Mouse (Mus musculus) frontal cortex, adult 2 months (tissue): ENCODE results near the gene Fam76a. TPM values are rescaled to one million over a fixed set of nuclear protein-coding genes. Genes with fewer than 3 reads are reported as not detected.
A peak's percentile ranks its signal among the peaks of the same experiment; 100 is the strongest.

Experiments used
- DNase-seq, 2 experiments: peaks; one replicate each; pipeline ENCODE4 v3.0.0; 2022; ENCODE audit warnings: low spot score in 1 of 2; ENCODE audit errors: extremely low spot score in 1 of 2
- polyA plus RNA-seq: library from polyadenylated mRNA; depleted of rRNA; stranded (reverse); fragments of >200 nt; gene quantifications from 2 replicates; pipeline ENCODE4 v1.2.3, GENCODE M21; 2012; rRNA removed

Gene Fam76a
- polyA plus RNA-seq, 1 experiment: 38.7 TPM

GRCm38 (mm10) chr4:132898197-132898596, 24.2 kb downstream of the Fam76a start:
- no peak for DNase-seq

DNA sequence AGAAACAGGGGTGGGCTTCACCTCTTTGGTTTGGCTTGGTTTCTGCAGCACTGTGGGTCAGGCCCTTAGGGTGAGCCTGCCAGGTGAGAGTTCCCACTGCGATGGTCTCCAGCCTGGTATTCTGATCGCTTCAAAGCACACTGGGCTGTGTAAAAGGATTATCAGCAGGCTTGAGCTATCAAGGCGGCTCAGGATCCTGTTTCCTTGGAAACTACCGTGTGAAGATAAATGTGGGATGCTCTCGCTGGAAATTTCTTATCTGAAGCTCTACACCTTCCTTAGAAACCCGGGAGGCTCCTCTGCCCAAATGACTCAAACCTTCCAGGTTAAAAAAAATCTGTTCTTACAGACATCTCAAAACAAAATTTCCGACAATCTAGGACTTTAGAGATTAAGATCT, 28.0 kb downstream of the Fam76a start:
- DNase-seq: peak; percentile 21 to 66

DNA sequence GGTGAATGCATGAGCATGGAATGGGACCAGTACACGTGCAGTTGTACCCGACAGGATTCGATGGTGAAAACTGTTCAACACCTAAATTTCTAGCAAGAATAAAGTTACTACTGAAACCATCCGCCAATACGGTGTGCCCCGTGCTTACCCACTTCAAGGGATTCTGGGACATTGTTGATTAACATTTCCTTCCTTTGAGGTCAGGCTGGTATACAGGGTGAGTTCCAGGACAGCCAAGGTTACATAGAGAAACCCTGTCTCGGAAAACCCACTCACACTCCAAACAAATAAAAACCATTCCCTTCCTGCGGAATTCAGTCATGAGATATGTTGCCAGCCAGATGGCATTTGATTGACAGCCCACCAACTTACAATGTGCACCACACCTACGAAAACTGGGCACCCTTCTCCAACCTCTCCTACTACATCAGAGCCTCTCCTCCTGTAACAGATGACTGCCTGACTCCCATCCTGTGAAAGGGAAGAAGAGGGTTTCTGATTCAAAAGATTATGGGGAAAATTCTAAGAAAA, 37.4 kb downstream of the Fam76a start:
- DNase-seq: peak in 1 of 2 experiments; percentile 15

- peak; percentile 65 to 91 for DNase-seq
Measured at GRCm38 (mm10) chr4:132884064-132884843, 38.1 kb downstream of the Fam76a start, which contains the start of gene Stx12. Gene Stx12, minus strand, starts transcription at chr4:132884509.

DNA sequence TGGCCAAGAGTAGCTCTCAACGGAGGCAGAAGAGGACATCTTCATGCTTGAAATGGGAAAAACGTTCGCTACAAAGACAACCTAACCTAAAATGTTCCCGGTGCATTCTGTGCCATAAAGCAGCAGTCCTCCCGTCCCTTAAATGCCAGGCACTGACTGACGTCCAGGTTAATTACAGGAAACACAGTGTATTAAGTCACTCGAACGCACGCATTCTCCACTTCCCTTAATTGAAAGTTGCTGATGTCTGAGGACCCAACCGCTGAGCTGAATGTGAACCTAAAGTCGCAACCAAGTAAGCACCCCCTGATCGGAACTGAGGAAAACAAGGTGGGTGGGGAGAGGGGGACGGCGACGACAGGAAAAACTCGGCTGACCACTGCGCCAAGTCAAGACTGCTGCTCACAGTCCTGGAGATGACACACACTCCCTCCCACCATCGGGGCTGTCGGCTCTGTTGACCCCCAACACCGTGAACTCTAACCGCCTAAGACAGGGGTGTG, 38.7 kb downstream of the Fam76a start:
- no peak for DNase-seq

DNA sequence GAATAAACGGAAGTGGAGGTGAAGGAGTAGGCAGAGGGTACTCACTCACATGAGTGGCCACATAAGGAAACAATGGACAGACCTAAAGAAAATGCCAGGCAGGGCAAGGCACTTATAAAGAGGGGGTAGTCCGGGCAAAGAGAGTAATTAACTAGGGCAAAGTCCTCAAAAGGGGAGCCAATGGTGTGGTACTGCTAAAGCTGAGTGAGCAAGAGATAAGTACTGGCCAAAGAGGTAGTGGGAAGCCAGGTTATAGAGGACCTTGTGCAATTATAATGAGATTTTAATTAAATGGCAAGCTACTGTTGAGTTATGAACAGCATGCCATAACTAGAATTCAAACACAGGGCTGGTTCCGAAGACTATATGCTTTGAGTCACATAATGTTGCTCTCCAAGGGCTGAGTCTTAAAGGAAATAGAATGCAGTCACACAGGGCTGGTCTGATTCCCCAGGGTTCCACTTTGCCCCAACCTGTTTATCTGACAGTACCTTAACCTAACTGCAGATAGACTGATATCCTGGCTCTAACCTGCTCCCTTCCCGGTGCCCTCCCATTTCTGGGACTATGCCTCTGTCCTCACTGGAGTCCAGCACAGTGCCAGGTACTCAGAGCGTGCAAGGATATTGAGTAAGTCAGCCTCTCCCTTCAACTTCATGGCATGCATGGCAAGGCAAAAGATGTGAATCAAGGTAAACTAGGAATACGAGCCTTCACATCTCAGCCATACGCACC, 47.8 kb downstream of the Fam76a start:
- DNase-seq: no peak

DNA sequence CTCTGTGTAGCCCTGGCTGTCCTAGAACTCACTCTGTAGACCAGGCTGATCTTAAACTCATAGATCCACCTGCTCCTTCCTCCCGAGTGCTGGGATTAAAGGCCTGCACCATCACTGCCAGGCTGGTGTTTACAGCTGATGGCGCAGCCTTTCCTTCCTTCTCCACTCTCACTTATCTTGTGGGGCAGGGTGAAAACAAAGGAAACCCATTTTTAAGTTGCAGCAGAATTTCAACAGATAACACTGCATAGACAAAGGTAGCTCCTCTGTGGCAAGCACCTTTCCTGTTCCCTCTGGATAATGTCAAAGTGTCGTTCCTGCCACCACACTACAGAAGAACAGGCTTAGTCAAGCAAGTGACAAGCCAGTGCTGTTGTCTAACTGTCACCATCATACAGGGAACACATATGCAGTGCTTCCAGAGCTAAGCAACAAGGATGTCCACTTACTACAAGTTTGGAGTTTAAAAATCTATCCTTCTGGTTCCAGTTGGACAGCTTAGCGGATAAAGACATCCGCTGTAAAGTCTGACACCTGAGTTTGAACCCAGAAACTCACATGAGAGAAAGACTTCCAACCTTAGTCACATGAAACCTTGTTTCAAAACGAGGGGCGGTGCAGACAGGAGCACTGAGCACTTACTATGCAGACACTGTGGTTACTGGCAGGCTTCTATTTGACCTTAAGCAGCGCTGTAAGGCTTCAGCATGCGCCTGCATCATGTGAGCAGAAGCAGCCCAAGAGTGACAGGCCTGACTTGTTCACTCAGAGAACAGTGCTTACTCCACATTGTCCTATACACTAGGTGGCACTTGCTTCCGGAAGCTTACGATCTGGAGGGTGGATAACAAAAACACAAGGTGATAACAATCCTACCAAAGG, 48.6 kb downstream of the Fam76a start:
- DNase-seq: no peak

DNA sequence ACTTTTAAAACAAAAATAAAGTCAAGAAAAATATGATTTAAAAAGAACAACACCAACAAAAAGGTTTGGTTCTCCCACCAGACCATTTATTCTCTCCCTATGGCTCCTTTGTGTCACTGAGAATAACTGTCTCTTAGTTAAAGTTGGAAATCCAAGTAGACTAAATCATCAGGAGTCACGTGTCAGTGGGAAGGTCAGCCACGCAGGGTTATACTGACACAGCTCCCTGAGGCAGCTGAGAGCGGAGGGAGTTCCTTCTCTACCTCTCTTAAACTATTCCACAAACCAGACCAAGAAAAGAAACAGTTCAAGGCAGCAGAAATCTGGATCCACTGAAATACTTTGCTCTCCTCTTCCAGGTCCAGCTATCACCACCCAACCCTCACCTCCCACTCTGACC, 51.2 kb downstream of the Fam76a start:
- DNase-seq: no peak

GRCm38 (mm10) chr4:132864856-132865255, 57.5 kb downstream of the Fam76a start:
- no peak for DNase-seq

DNA sequence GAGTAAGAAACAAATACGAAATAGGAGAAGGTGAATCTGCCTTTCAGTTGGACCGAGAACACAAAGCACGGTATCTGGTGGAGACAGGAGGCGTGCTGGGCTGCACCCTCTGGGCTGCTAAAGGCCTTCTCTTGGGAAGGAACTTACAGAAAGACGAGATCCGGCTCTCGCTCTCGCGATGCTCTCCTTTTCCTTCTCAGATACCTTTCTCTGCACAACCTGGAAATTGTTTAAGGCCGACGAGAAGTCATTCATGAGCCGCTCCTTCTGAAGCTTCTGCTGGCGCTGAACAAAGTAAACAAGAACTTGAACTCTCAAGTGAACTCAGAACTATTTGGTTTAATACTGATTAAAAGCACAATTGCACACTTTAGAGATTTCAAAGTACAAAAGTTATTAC, 59.3 kb downstream of the Fam76a start:
- no peak for DNase-seq

DNA sequence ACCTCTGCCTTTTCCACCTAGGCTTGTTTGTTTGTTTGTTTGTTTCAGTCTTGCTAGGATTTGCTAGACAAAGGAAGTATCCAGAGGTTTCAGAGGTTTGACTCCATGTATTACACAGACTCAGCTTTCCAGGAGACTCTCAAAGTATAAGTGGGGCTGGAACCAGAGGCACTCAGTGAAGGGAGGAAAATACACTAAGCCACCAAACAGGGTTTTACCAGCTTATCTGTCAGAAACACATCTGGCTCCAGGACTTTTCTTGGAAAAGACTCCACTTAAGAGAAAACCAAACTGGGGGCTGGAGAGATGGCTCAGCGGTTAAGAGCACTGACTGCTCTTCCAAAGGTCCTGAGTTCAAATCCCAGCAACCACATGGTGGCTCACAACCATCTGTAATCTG, 61.5 kb downstream of the Fam76a start:
- no peak for DNase-seq

Other genes starting within 250 kb of the Fam76a start
- 3.0 and 4.1 TPM in 2 replicates for gene Xkr8, start 190.0 kb downstream of the Fam76a start, polyA plus RNA-seq
- gene Smpdl3b, start 165.3 kb downstream of the Fam76a start, polyA plus RNA-seq: 2.2 and 3.1 TPM in 2 replicates
- 13.2 and 16.6 TPM in 2 replicates for gene Rpa2, start 154.2 kb downstream of the Fam76a start, polyA plus RNA-seq
- 1.1 and 1.2 TPM in 2 replicates for gene Themis2, start 126.2 kb downstream of the Fam76a start, polyA plus RNA-seq
- gene Ppp1r8, start 79.4 kb downstream of the Fam76a start, polyA plus RNA-seq: 59.8 and 62.1 TPM in 2 replicates
- gene Stx12, start 38.0 kb downstream of the Fam76a start, polyA plus RNA-seq: 101 and 110 TPM in 2 replicates
- gene Fgr, start 51.5 kb upstream of the Fam76a start, polyA plus RNA-seq: 0.18 and 0.19 TPM in 2 replicates
- gene Ahdc1, start 88.7 kb upstream of the Fam76a start, polyA plus RNA-seq: 28.5 and 28.6 TPM in 2 replicates
- gene Wasf2, start 207.9 kb upstream of the Fam76a start, polyA plus RNA-seq: 14.2 and 16.3 TPM in 2 replicates